Mouse (Mus musculus) liver, adult 2 months (tissue): ENCODE results near the gene Cabp5. TPM values are rescaled to one million over a fixed set of nuclear protein-coding genes. Genes with fewer than 3 reads are reported as not detected.
"Not testable (repeated sequence)": the region's sequence is repeated elsewhere in the genome, so short reads cannot be mapped to it uniquely, and the experiment has no call there.

Experiments
- DNase-seq: peaks from one replicate; pipeline ENCODE4 v3.0.0-alpha.2; 2011; ENCODE audit warnings: low read depth, low spot score; ENCODE audit errors: extremely low read depth
- H3K27ac ChIP-seq: fragments of 200-500 bp; replicated peaks from 2 replicates; pipeline ENCODE4 v1.5.1; 2012; ENCODE audit warnings: low read depth, mild to moderate bottlenecking, control low read depth, inconsistent platforms, low read length; ENCODE audit not compliant: insufficient read depth
- H3K27me3 ChIP-seq: fragments of 200-500 bp; 2 replicates; pipeline ENCODE4 v1.6.1; 2012; ENCODE audit warnings: mild to moderate bottlenecking, moderate library complexity, low read length, inconsistent platforms; ENCODE audit not compliant: control insufficient read depth, insufficient read depth
- H3K36me3 ChIP-seq: fragments of 200-500 bp; 2 replicates; pipeline ENCODE4 v1.6.1; 2012; ENCODE audit warnings: low read length, inconsistent platforms; ENCODE audit not compliant: control insufficient read depth, insufficient read depth
- H3K4me1 ChIP-seq: fragments of 200-500 bp; 2 replicates; pipeline ENCODE4 v1.6.1; 2011; ENCODE audit warnings: low read length; ENCODE audit not compliant: control insufficient read depth, insufficient read depth
- H3K4me3 ChIP-seq: fragments of 200-500 bp; 2 replicates; pipeline ENCODE4 v1.5.1; 2011; ENCODE audit warnings: low read depth, mild to moderate bottlenecking, control low read depth, low read length, moderate library complexity; ENCODE audit not compliant: insufficient read depth
- H3K79me2 ChIP-seq: fragments of 200-500 bp; 2 replicates; pipeline ENCODE4 v1.6.1; 2012; ENCODE audit warnings: inconsistent platforms, mild to moderate bottlenecking, low read length, moderate library complexity; ENCODE audit not compliant: control insufficient read depth, insufficient read depth
- H3K9ac ChIP-seq: fragments of 200-500 bp; 2 replicates; pipeline ENCODE4 v1.6.1; 2012; ENCODE audit warnings: low read depth, mild to moderate bottlenecking, control low read depth, inconsistent platforms, low read length
- CTCF ChIP-seq: fragments of 200-500 bp; IDR thresholded peaks from 2 replicates; pipeline ENCODE4 v1.5.1; 2011; ENCODE audit warnings: low read depth, low read length, control low read depth
- POLR2A ChIP-seq: fragments of 200-500 bp; IDR thresholded peaks from 2 replicates; pipeline ENCODE4 v1.6.1; 2011; ENCODE audit warnings: low read length, control low read depth; ENCODE audit not compliant: insufficient read depth; ENCODE audit errors: extremely low read depth
- WGBS: fragments of 180-500 bp; shearing (Covaris S2); methylation state at CpG from one replicate; pipeline ENCODE4 v1.1.7; 2018; 5-methylcytosine and 5-hydroxymethylcytosine counted together
- polyA plus RNA-seq: library from polyadenylated mRNA; depleted of rRNA; stranded (reverse); fragments of >200 nt; gene quantifications from 2 replicates; pipeline ENCODE4 v1.2.3, GENCODE M21; 2012; rRNA removed
- total RNA-seq: library from RNA; depleted of rRNA; stranded (reverse); fragments of >200 nt; gene quantifications from 2 replicates; pipeline ENCODE4 v1.2.3, GENCODE M21; 2014; rRNA removed

Cabp5 gene
- not detected in 2 replicates for total RNA-seq
- polyA plus RNA-seq: not detected in 2 replicates

DNA sequence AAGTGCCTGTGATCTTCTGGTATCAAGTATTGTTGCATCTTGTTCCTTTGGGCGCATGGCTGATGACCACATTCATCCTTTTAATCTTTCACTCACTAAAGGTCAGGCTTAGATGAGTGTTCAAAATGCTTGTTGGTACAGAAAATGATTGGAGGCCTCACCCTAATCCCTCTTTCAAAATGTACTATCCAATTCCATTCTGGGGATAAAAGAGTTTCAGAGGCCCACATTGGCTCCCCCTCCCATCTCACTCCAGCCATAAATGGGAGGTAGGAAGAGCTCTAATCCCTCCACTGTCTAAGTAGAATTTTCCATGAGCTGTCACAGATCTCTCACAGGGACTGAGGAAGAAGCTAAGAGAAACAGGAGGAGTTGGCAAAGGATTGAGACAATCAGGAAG lies at the start of gene Cabp5:
Gene Cabp5, plus strand, starts transcription at position 301 of the 400 bp plus-strand sequence.
- DNase-seq: no peak
- no peak for TF ChIP-seq POLR2A
- no peak for TF ChIP-seq CTCF
- Histone ChIP-seq H3K36me3 (no peaks in the 10 kb centered on the region), H3K27me3 (no peaks in the 10 kb centered on the region), H3K27ac (no peak within 1 kb of the TSS), H3K79me2 (no peaks in the 10 kb centered on the region), H3K4me1 (no peaks in the 10 kb centered on the region), H3K9ac (no peak within 1 kb of the TSS), H3K4me3 (no peak within 1 kb of the TSS)
- WGBS: 77% methylated on average over 1 of the region's 1 CpGs

DNA sequence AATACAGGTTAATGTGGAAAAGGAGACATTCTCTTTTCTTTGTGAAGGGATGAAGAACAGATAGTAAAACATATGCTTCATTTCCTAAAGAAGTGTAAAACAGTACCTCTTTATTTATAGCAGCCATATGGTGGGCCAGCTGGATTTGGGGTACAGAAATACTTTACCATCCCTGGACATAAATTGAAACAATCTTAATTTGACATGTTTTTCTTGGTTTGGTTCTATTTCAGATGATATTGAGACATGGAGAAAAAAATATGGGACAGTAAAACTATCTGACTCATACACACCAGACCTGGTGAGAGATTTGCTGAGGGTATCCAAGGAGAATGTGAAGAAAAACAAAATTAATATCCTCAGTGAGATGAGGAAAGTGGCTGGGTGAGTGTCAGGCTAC lies 42.0 kb upstream of the Cabp5 start:
- Histone ChIP-seq H3K36me3 (no peaks in the 10 kb centered on the region), H3K27ac (no peak overlapping the region), H3K4me1 (no peaks in the 10 kb centered on the region), H3K79me2 (no peaks in the 10 kb centered on the region), H3K9ac (no peak overlapping the region), H3K4me3 (no peak overlapping the region), H3K27me3 (no peaks in the 10 kb centered on the region)
- TF ChIP-seq CTCF (no peak), POLR2A (no peak)
- DNase-seq: no peak

DNA sequence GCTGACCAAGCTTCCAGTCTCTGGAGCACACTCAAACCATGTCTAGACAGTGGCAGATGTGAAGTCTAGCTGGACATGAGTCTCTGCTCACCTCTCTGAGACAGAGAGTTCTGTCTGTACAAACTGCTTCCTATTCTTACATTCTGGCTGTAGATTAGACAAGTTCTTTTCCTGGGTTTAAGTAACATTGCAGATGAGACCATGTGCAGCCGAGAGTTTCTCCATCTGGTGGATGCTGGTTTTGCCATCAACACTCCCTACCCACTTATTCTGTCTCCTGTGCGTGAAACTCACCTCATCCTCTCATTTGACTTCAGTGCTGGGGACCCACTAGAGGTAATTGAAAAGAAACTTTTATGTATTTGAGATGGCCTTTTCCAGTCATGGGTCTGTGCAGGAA lies 17.3 kb upstream of the Cabp5 start:
- Histone ChIP-seq H3K9ac (no peak overlapping the region), H3K36me3 (no peaks in the 10 kb centered on the region), H3K27ac (no peak overlapping the region), H3K4me1 (no peaks in the 10 kb centered on the region), H3K27me3 (no peaks in the 10 kb centered on the region), H3K4me3 (no peak overlapping the region), H3K79me2 (no peaks in the 10 kb centered on the region)
- TF ChIP-seq CTCF (no peak), POLR2A (no peak)
- 75% methylated on average over 2 of the region's 2 CpGs for WGBS
- DNase-seq: no peak

DNA sequence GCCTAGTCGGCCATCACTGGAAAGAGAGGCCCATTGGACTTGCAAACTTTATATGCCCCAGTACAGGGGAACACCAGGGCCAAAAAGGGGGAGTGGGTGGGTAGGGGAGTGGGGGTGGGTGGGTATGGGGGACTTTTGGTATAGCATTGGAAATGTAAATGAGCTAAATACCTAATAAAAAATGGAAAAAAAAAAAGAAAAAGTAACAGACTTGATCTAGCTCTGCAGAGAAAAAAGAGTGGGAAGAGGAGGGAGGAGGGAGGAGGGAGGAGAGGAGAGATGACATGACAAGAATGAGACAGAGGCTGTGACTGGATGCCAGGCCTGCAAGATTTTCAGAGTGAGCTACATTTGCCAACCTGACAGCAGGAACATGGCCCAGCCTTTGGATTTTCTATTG lies 52.6 kb downstream of the Cabp5 start, which contains the start of gene Bsph1:
Gene Bsph1, plus strand, starts transcription at position 301 of the 400 bp plus-strand sequence.
- H3K4me3 ChIP-seq, H3K36me3 ChIP-seq, H3K79me2 ChIP-seq, H3K4me1 ChIP-seq, H3K9ac ChIP-seq, H3K27ac ChIP-seq, H3K27me3 ChIP-seq, DNase-seq: not testable (repeated sequence)
- WGBS: 47% methylated on average over 1 of the region's 1 CpGs

Other genes with a start within 250 kb of the Cabp5 start
- not detected in 2 replicates for gene Vmn1r88, start 238.6 kb upstream of the Cabp5 start, total RNA-seq
- not detected in 2 replicates for gene Vmn1r88, start 238.6 kb upstream of the Cabp5 start, polyA plus RNA-seq
- gene Vmn1r89, start 185.1 kb upstream of the Cabp5 start, total RNA-seq: not detected in 2 replicates
- gene Vmn1r89, start 185.1 kb upstream of the Cabp5 start, polyA plus RNA-seq: not detected in 2 replicates
- 1.3 and 3.2 TPM in 2 replicates for gene Lig1, start 120.8 kb upstream of the Cabp5 start, total RNA-seq
- 1.4 and 1.6 TPM in 2 replicates for gene Lig1, start 120.8 kb upstream of the Cabp5 start, polyA plus RNA-seq
- gene Zswim9, start 119.4 kb upstream of the Cabp5 start, total RNA-seq: 3.1 TPM in 2 replicates
- gene Zswim9, start 119.4 kb upstream of the Cabp5 start, polyA plus RNA-seq: 1.0 and 1.5 TPM in 2 replicates
- gene Pla2g4c, start 73.5 kb upstream of the Cabp5 start, total RNA-seq: 0.09 TPM in 1 of 2 replicates, not detected in the other
- 0.05 TPM in 1 of 2 replicates, not detected in the other for gene Pla2g4c, start 73.5 kb upstream of the Cabp5 start, polyA plus RNA-seq
- not detected in 2 replicates for gene Bsph1, start 52.7 kb downstream of the Cabp5 start, total RNA-seq
- gene Bsph1, start 52.7 kb downstream of the Cabp5 start, polyA plus RNA-seq: not detected in 2 replicates
- gene Bsph2, start 172.9 kb downstream of the Cabp5 start, total RNA-seq: not detected in 2 replicates
- gene Bsph2, start 172.9 kb downstream of the Cabp5 start, polyA plus RNA-seq: not detected in 2 replicates
- 7.1 and 27.8 TPM in 2 replicates for gene Sult2a5, start 225.8 kb downstream of the Cabp5 start, total RNA-seq
- gene Sult2a5, start 225.8 kb downstream of the Cabp5 start, polyA plus RNA-seq: 1.4 and 4.1 TPM in 2 replicates